Mouse (Mus musculus) spleen, postnatal 36 days (tissue): ENCODE measurements at regions not wholly inside any gene's neighbourhood (a gene's known extent, or its start where the extent isn't known, plus 50 kb on each side); places are given as distances from the start of the nearest gene placed in this dataset.
A peak's percentile ranks its signal among the peaks of the same experiment; 100 is the strongest.

Experiments used
- DNase-seq, 2 experiments: peaks; one replicate each; pipeline ENCODE4 v3.0.0; 2022; ENCODE audit warnings: low spot score in 2 of 2, mixed read lengths in 1 of 2

- DNase-seq = no peak
Measured at GRCm38 (mm10) chr2:38420498-38420897, 81.4 kb downstream of the Lhx2 start.

- DNase-seq = no peak
Measured at GRCm38 (mm10) chr2:38422406-38422805, 83.3 kb downstream of the Lhx2 start.

GRCm38 (mm10) chr2:38423886-38424277 lies 84.8 kb downstream of the Lhx2 start:
- no peak for DNase-seq

- no peak for DNase-seq
Measured at GRCm38 (mm10) chr2:38424278-38424931, 85.3 kb downstream of the Lhx2 start.

- DNase-seq = no peak
Measured at GRCm38 (mm10) chr2:38424976-38425375, 85.9 kb downstream of the Lhx2 start.

GRCm38 (mm10) chr2:38429752-38430378 lies 81.6 kb upstream of the Nek6 start:
- DNase-seq = peak; percentile 31 to 60

- no peak for DNase-seq
Measured at GRCm38 (mm10) chr2:38431546-38431945, 79.9 kb upstream of the Nek6 start.

- no peak for DNase-seq
Measured at GRCm38 (mm10) chr2:38433736-38434135, 77.7 kb upstream of the Nek6 start.

GRCm38 (mm10) chr2:38436701-38437100 lies 74.7 kb upstream of the Nek6 start:
- DNase-seq = no peak

GRCm38 (mm10) chr2:38439191-38439590 lies 72.3 kb upstream of the Nek6 start:
- no peak for DNase-seq

GRCm38 (mm10) chr2:38439973-38440372 lies 71.5 kb upstream of the Nek6 start:
- DNase-seq = no peak

- DNase-seq = no peak
Measured at GRCm38 (mm10) chr2:38449092-38449491, 62.4 kb upstream of the Nek6 start.

GRCm38 (mm10) chr2:38456571-38456970 lies 54.9 kb upstream of the Nek6 start:
- no peak for DNase-seq

- no peak for DNase-seq
Measured at GRCm38 (mm10) chr2:38460367-38460766, 51.1 kb upstream of the Nek6 start.

GRCm38 (mm10) chr2:38460825-38461540 lies 50.5 kb upstream of the Nek6 start:
- DNase-seq = no peak
